ENCODE assay signal across 21 mouse cellular contexts in genomic region chr4:116780541-116780940, GRCm38 (mm10). TPM values are rescaled to one million over a fixed set of nuclear protein-coding genes. Genes with fewer than 3 reads are reported as not detected.
DNase-seq lines count a peak whose midpoint lies in the region; TF ChIP-seq lines count a peak whose summit lies in the region.
"Had no signal": no experiment of that assay in that cellular context is flagged by ENCODE, and none has a peak within 500 bp of the region (broad histone marks: within the 10 kb centered on the region; RNA-seq: fewer than 3 reads in every experiment).

No protein-coding gene starts in this region.

- peak overlapping the region; percentile 14; the same call in 1 of the 2 replicates for H3K4me3 ChIP-seq in E14TG2a.4 (replicated peaks; ENCODE audit: low read length)
- no peak overlapping the region for H3K4me3 ChIP-seq in bone marrow, adult 2 months (replicated peaks; ENCODE audit: control insufficient read depth, low read depth, low read length)
- no peak overlapping the region for H3K4me3 ChIP-seq in cerebellum, adult 2 months (replicated peaks; ENCODE audit: insufficient read depth, low read depth, low read length)
- H3K4me3 ChIP-seq: embryonic facial prominence, embryonic 10.5 days; embryonic facial prominence, embryonic 12.5 days had no signal

- no peaks in the 10 kb centered on the region for H3K9me3 ChIP-seq in E14TG2a.4 (ENCODE audit: low read length)
- H3K9me3 ChIP-seq: embryonic facial prominence, embryonic 10.5 days; embryonic facial prominence, embryonic 12.5 days; G1E had no signal

- no peak for TF ChIP-seq POLR2A in bone marrow, adult 2 months (IDR thresholded peaks at IDR 0.05; ENCODE audit: borderline replicate concordance, control insufficient read depth, low read depth, low read length)
- no peak for TF ChIP-seq POLR2A in cerebellum, adult 2 months (IDR thresholded peaks at IDR 0.05; ENCODE audit: borderline replicate concordance, insufficient read depth, low read length)

- WGBS in bone marrow, adult 2 months = 70% methylated on average over 2 of the region's 2 CpGs
- WGBS in cerebellum, adult 2 months = 82% methylated on average over 2 of the region's 2 CpGs

- peaks cover 8% of the 10 kb centered on the region for H3K36me3 ChIP-seq in E14TG2a.4 (ENCODE audit: insufficient read depth, low read length)
- H3K36me3 ChIP-seq: embryonic facial prominence, embryonic 10.5 days; embryonic facial prominence, embryonic 12.5 days; G1E had no signal

- H3K4me1 ChIP-seq in E14TG2a.4 (replicated peaks; ENCODE audit: low read depth, low read length) = peaks cover 93% of the 10 kb centered on the region
- peaks cover 4% of the 10 kb centered on the region for H3K4me1 ChIP-seq in bone marrow, adult 2 months (ENCODE audit: control insufficient read depth, insufficient read depth, low read length)
- no peaks in the 10 kb centered on the region for H3K4me1 ChIP-seq in cerebellum, adult 2 months (ENCODE audit: control insufficient read depth, insufficient read depth, low read length)
- H3K4me1 ChIP-seq: embryonic facial prominence, embryonic 12.5 days had no signal

- no peak for TF ChIP-seq CTCF in E14TG2a.4 (conservative IDR thresholded peaks at IDR 0.05; ENCODE audit: low read length)
- TF ChIP-seq CTCF in bone marrow, adult 2 months (IDR thresholded peaks at IDR 0.05; ENCODE audit: control insufficient read depth, insufficient read depth, low read length) = no peak
- no peak for TF ChIP-seq CTCF in cerebellum, adult 2 months (IDR thresholded peaks at IDR 0.05; ENCODE audit: borderline replicate concordance, insufficient read depth, low read depth, low read length)

- intact Hi-C loops in gastrocnemius, postnatal 36 days (cut with DNase I) = no loop called here

- DNase-seq in ES-CJ7 (ENCODE audit: low read depth, low spot score) = peak; percentile 87
- DNase-seq in R1 (ENCODE audit: low read depth, low spot score) = peak; percentile 84
- no peak for DNase-seq in urinary bladder, postnatal 4 days (ENCODE audit: low spot score in 2 of 2)
- no peak for DNase-seq in cerebellum, adult 2 months
- DNase-seq in gastrocnemius, postnatal 36 days = no peak
- DNase-seq: adrenal gland, adult 8-10 months; adrenal gland, postnatal 14 days; adrenal gland, postnatal 36 days; B cell, adult 2 months; cerebellum, adult 11 months; cerebellum, adult 18-20 months; cerebellum, adult 9-10 months; cerebellum, postnatal 10 days; cerebellum, postnatal 25 days had no signal

- 0 out of 2 replicates have a peak overlapping the region, but pooled peaks have one; percentile 10 for H3K27ac ChIP-seq in bone marrow, adult 2 months (ENCODE audit: control insufficient read depth, insufficient read depth, low read depth, low read length, poor library complexity)
- H3K27ac ChIP-seq in cerebellum, adult 2 months (ENCODE audit: insufficient read depth, low read length) = no peak overlapping the region
- H3K27ac ChIP-seq: embryonic facial prominence, embryonic 10.5 days; embryonic facial prominence, embryonic 12.5 days had no signal

- H3K27me3 ChIP-seq in E14TG2a.4 (ENCODE audit: insufficient read depth, low read length) = no peaks in the 10 kb centered on the region
- no peaks in the 10 kb centered on the region; the same call in 1 of the 2 replicates for H3K27me3 ChIP-seq in cerebellum, adult 2 months (ENCODE audit: control insufficient read depth, insufficient read depth, low read length)
- H3K27me3 ChIP-seq: CH12.LX; embryonic facial prominence, embryonic 12.5 days; Patski had no signal

RNA-seq across cellular contexts. Expression of gene Toe1, which starts 26.9 kb away (rescaled TPM):
- polyA plus RNA-seq in bone marrow, adult 2 months (2011; ENCODE audit: insufficient read depth, insufficient read length, low replicate concordance, missing spikeins) = 8.8 and 11.9 TPM in 2 replicates
- polyA plus RNA-seq in cerebellum, adult 2 months (2012; rRNA removed) = 29.9 and 30.0 TPM in 2 replicates
- total RNA-seq in gastrocnemius, postnatal 36 days (2021) = 1 to 10 TPM; 4.4 TPM

RNA-seq across cellular contexts. Expression of gene Mutyh, which starts 27.0 kb away (rescaled TPM):
- 3.2 and 25.9 TPM in 2 replicates for polyA plus RNA-seq in bone marrow, adult 2 months (2011; ENCODE audit: insufficient read depth, insufficient read length, low replicate concordance, missing spikeins)
- polyA plus RNA-seq in cerebellum, adult 2 months (2012; rRNA removed) = 10.0 and 14.6 TPM in 2 replicates
- total RNA-seq in gastrocnemius, postnatal 36 days (2021) = 1 to 10 TPM; 1.1 to 1.2 TPM

RNA-seq across cellular contexts. Expression of gene Hpdl, which starts 41.0 kb away (rescaled TPM):
- polyA plus RNA-seq in bone marrow, adult 2 months (2011; ENCODE audit: insufficient read depth, insufficient read length, low replicate concordance, missing spikeins) = not detected in 2 replicates
- 1.7 and 2.1 TPM in 2 replicates for polyA plus RNA-seq in cerebellum, adult 2 months (2012; rRNA removed)
- total RNA-seq in gastrocnemius, postnatal 36 days (2021) = 1 to 10 TPM; 1.5 to 2.9 TPM
- total RNA-seq: G1E had no signal
- polyA plus RNA-seq: G1E had no signal

RNA-seq across cellular contexts. Expression of gene Tesk2, which starts 59.8 kb away (rescaled TPM):
- polyA plus RNA-seq in bone marrow, adult 2 months (2011; ENCODE audit: insufficient read depth, insufficient read length, low replicate concordance, missing spikeins) = 4.0 and 11.1 TPM in 2 replicates
- polyA plus RNA-seq in cerebellum, adult 2 months (2012; rRNA removed) = 10.0 and 11.2 TPM in 2 replicates
- 1 to 10 TPM; 1.7 to 2.0 TPM for total RNA-seq in gastrocnemius, postnatal 36 days (2021)

Comparison
In these comparisons a context has a peak if more than half of its experiments do, and no peak if none do; other contexts are left out.
1. DNase-seq: peak in ES-CJ7 (single experiment) and R1 (single experiment); none in urinary bladder, postnatal 4 days (0 of 2), cerebellum, adult 2 months (0 of 2) and gastrocnemius, postnatal 36 days (0 of 2).